Mouse (Mus musculus): ENCODE measurements around the gene Timm8b. TPM values are rescaled to one million over a fixed set of nuclear protein-coding genes. Genes with fewer than 3 reads are reported as not detected.
A peak's percentile ranks its signal among the peaks of the same experiment; 100 is the strongest.

The Timm8b gene
- total and polyA plus RNA-seq, 2 experiments from 2014 or later = 131 to 442 TPM

- no peak overlapping the region for H3K27ac ChIP-seq
- no peak overlapping the region for H3K4me3 ChIP-seq (ENCODE audit: low read length)
- H3K9me3 ChIP-seq (ENCODE audit: low read length) = no peaks in the 10 kb centered on the region
- 90% methylated on average over 6 of the region's 6 CpGs for WGBS
- H3K4me1 ChIP-seq (ENCODE audit: insufficient read depth, low read length) = no peaks in the 10 kb centered on the region
- no peak overlapping the region for H3K4me2 ChIP-seq (ENCODE audit: low read depth, low read length)
- no peak overlapping the region for H3K9ac ChIP-seq (replicated peaks; ENCODE audit: low read length)
- H3K36me3 ChIP-seq (ENCODE audit: insufficient read depth, low read length) = no peaks in the 10 kb centered on the region
- DNase-seq (ENCODE audit: low spot score) (no peak), ATAC-seq (no peak)
- H3K27me3 ChIP-seq (ENCODE audit: insufficient read depth, low read length) = no peaks in the 10 kb centered on the region
- no peak for TF ChIP-seq CTCF (IDR thresholded peaks at IDR 0.05; ENCODE audit: low read depth)
Observed at GRCm38 (mm10) chr9:50585145-50585818, 18.4 kb upstream of the Timm8b start.

DNA sequence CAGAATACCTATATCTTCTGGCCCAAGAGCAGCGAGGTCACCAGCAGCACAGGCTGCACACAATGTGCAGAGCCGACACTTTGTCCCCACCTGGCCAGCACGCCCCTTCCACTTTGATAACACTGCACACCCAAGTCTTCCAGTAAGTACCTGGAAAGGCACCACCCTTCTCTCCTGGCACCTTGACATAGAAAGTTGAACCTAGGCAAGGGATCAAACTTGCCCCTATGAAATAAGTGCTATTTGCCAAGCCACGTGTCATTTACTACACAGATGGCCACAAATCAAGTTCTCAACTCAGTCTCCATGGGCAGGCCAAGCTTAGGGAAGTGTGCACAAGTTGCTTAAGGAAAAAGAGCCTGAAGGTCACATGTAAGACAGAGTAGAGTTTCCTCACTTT is 16.8 kb upstream of the Timm8b start:
- Histone ChIP-seq H3K9ac (replicated peaks; ENCODE audit: low read length) (no peak overlapping the region), H3K4me3 (ENCODE audit: low read length) (no peak overlapping the region), H3K27ac (no peak overlapping the region), H3K36me3 (ENCODE audit: insufficient read depth, low read length) (no peaks in the 10 kb centered on the region), H3K4me1 (ENCODE audit: insufficient read depth, low read length) (no peaks in the 10 kb centered on the region), H3K9me3 (ENCODE audit: low read length) (no peaks in the 10 kb centered on the region), H3K4me2 (ENCODE audit: low read depth, low read length) (no peak overlapping the region), H3K27me3 (ENCODE audit: insufficient read depth, low read length) (no peaks in the 10 kb centered on the region)
- 78% methylated on average over 4 of the region's 4 CpGs for WGBS
- no peak for TF ChIP-seq CTCF (IDR thresholded peaks at IDR 0.05; ENCODE audit: low read depth)
- DNase-seq (ENCODE audit: low spot score) (no peak), ATAC-seq (no peak)

GRCm38 (mm10) chr9:50590856-50591518 is 12.7 kb upstream of the Timm8b start:
- ATAC-seq = no peak
- no peak overlapping the region for H3K27ac ChIP-seq
- H3K27me3 ChIP-seq (ENCODE audit: insufficient read depth, low read length) = no peaks in the 10 kb centered on the region
- WGBS = 74% methylated on average over 10 of the region's 10 CpGs
- no peaks in the 10 kb centered on the region for H3K9me3 ChIP-seq (ENCODE audit: low read length)
- H3K9ac ChIP-seq (replicated peaks; ENCODE audit: low read length) = no peak overlapping the region
- H3K4me1 ChIP-seq (ENCODE audit: insufficient read depth, low read length) = no peaks in the 10 kb centered on the region
- no peak for TF ChIP-seq CTCF (IDR thresholded peaks at IDR 0.05; ENCODE audit: low read depth)
- H3K4me3 ChIP-seq (ENCODE audit: low read length) = no peak overlapping the region
- H3K36me3 ChIP-seq (ENCODE audit: insufficient read depth, low read length) = peaks cover 8% of the 10 kb centered on the region; the same call in 1 of the 2 replicates
- no peak for DNase-seq (ENCODE audit: low spot score)
- no peak overlapping the region for H3K4me2 ChIP-seq (ENCODE audit: low read depth, low read length)

DNA sequence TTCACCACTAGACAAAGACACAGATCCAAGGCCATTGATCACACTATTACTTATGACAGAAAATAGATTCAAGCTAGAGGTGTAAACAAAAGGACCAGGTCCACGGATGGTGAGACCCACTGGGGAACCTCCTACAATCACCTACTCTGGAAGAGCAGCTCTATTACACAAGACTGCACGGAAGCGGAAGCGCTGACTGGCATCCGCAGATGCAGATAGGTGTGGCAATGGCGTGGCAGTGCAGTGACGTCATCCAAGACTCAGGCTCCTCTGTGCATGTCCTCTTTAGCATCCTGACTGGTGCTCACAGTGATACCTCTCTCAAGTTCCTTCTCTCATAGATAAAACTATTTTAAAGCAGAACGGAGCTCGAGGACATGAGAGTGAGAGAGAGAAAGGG is 10.8 kb upstream of the Timm8b start:
- 91% methylated on average over 9 of the region's 9 CpGs for WGBS
- Histone ChIP-seq H3K9me3 (ENCODE audit: low read length) (no peaks in the 10 kb centered on the region), H3K4me2 (ENCODE audit: low read depth, low read length) (no peak overlapping the region), H3K4me3 (ENCODE audit: low read length) (no peak overlapping the region), H3K27me3 (ENCODE audit: insufficient read depth, low read length) (no peaks in the 10 kb centered on the region), H3K36me3 (ENCODE audit: insufficient read depth, low read length) (peaks cover 25% of the 10 kb centered on the region), H3K9ac (replicated peaks; ENCODE audit: low read length) (no peak overlapping the region), H3K4me1 (ENCODE audit: insufficient read depth, low read length) (no peaks in the 10 kb centered on the region), H3K27ac (no peak overlapping the region)
- DNase-seq (ENCODE audit: low spot score) (no peak), ATAC-seq (no peak)
- TF ChIP-seq CTCF (IDR thresholded peaks at IDR 0.05; ENCODE audit: low read depth) = no peak

GRCm38 (mm10) chr9:50593544-50593943 is 10.2 kb upstream of the Timm8b start:
- Histone ChIP-seq H3K4me2 (ENCODE audit: low read depth, low read length) (no peak overlapping the region), H3K27me3 (ENCODE audit: insufficient read depth, low read length) (no peaks in the 10 kb centered on the region), H3K36me3 (ENCODE audit: insufficient read depth, low read length) (peaks cover 31% of the 10 kb centered on the region), H3K9me3 (ENCODE audit: low read length) (no peaks in the 10 kb centered on the region), H3K4me3 (ENCODE audit: low read length) (no peak overlapping the region), H3K27ac (no peak overlapping the region), H3K9ac (replicated peaks; ENCODE audit: low read length) (no peak overlapping the region), H3K4me1 (ENCODE audit: insufficient read depth, low read length) (no peaks in the 10 kb centered on the region)
- 87% methylated on average over 3 of the region's 3 CpGs for WGBS
- ATAC-seq (no peak), DNase-seq (ENCODE audit: low spot score) (peak; percentile 25)
- peak; percentile 61 for TF ChIP-seq CTCF (IDR thresholded peaks at IDR 0.05; ENCODE audit: low read depth)

- 73% methylated on average over 12 of the region's 12 CpGs for WGBS
- no peak for TF ChIP-seq CTCF (IDR thresholded peaks at IDR 0.05; ENCODE audit: low read depth)
- H3K9ac ChIP-seq (replicated peaks; ENCODE audit: low read length) = no peak overlapping the region
- H3K4me2 ChIP-seq (ENCODE audit: low read depth, low read length) = no peak overlapping the region
- H3K36me3 ChIP-seq (ENCODE audit: insufficient read depth, low read length) = peaks cover 40% of the 10 kb centered on the region
- no peak for ATAC-seq
- DNase-seq (ENCODE audit: low spot score) = no peak
- H3K4me1 ChIP-seq (ENCODE audit: insufficient read depth, low read length) = no peaks in the 10 kb centered on the region
- no peak overlapping the region for H3K27ac ChIP-seq
- no peaks in the 10 kb centered on the region for H3K9me3 ChIP-seq (ENCODE audit: low read length)
- no peak overlapping the region for H3K4me3 ChIP-seq (ENCODE audit: low read length)
- H3K27me3 ChIP-seq (ENCODE audit: insufficient read depth, low read length) = no peaks in the 10 kb centered on the region
Observed at GRCm38 (mm10) chr9:50594794-50595417, 8.8 kb upstream of the Timm8b start.
